ENCODE assay signal across 15 mouse cellular contexts in genomic region chr16:72861707-72862277, GRCm38 (mm10).
A peak's percentile ranks its signal among the peaks of the same experiment; 100 is the strongest.
DNase-seq lines count a peak whose midpoint lies in the region; ATAC-seq and TF ChIP-seq lines count a peak whose summit lies in the region.
"Had no signal": no experiment of that assay in that cellular context is flagged by ENCODE, and none has a peak within 500 bp of the region (broad histone marks: within the 10 kb centered on the region; RNA-seq: fewer than 3 reads in every experiment).

No protein-coding gene starts in this region.

- H3K4me1 ChIP-seq in forebrain, postnatal 0 days (ENCODE audit: insufficient read depth): peaks cover 3% of the 10 kb centered on the region; the same call in 1 of the 2 replicates
- H3K4me1 ChIP-seq in forebrain, embryonic 10.5 days: peaks cover 6% of the 10 kb centered on the region; the same call in 1 of the 2 replicates
- H3K4me1 ChIP-seq in hindbrain, embryonic 16.5 days (ENCODE audit: control insufficient read depth, insufficient read depth, low read depth, low read length): no peaks in the 10 kb centered on the region
- H3K4me1 ChIP-seq: midbrain, embryonic 12.5 days had no signal

- H3K27me3 ChIP-seq in forebrain, postnatal 0 days (ENCODE audit: insufficient read depth, low read length): no peaks in the 10 kb centered on the region
- no peaks in the 10 kb centered on the region for H3K27me3 ChIP-seq in forebrain, embryonic 10.5 days (ENCODE audit: poor library complexity, severe bottlenecking)
- no peaks in the 10 kb centered on the region for H3K27me3 ChIP-seq in hindbrain, embryonic 16.5 days (replicated peaks; ENCODE audit: control insufficient read depth, insufficient read depth, low read length)
- H3K27me3 ChIP-seq: heart, embryonic 13.5 days; midbrain, embryonic 12.5 days had no signal

- H3K9ac ChIP-seq in forebrain, postnatal 0 days: no peak overlapping the region
- H3K9ac ChIP-seq in hindbrain, embryonic 16.5 days (ENCODE audit: low read depth, low read length): no peak overlapping the region
- H3K9ac ChIP-seq: heart, embryonic 13.5 days; midbrain, embryonic 12.5 days had no signal

- DNase-seq in forebrain, postnatal 0 days: peak; percentile 32
- DNase-seq in forebrain, embryonic 10.5 days (ENCODE audit: extremely low spot score, low spot score): no peak
- DNase-seq in brain, adult 2 months (ENCODE audit: low read depth, low spot score): peak; percentile 72
- peak; percentile 28 for DNase-seq in cerebellum, adult 8-10 months
- DNase-seq in forelimb bud, embryonic 11.5 days (ENCODE audit: low read depth, low spot score): peak; percentile 70
- no peak for DNase-seq in urinary bladder, postnatal 4 days (ENCODE audit: low spot score in 2 of 2)
- DNase-seq: kidney, postnatal 36 days; lung, postnatal 4 days; thymus, adult 18-20 months had no signal

- no peaks in the 10 kb centered on the region for H3K9me3 ChIP-seq in forebrain, postnatal 0 days (ENCODE audit: low read length)
- H3K9me3 ChIP-seq in forebrain, embryonic 10.5 days: no peaks in the 10 kb centered on the region
- no peaks in the 10 kb centered on the region for H3K9me3 ChIP-seq in hindbrain, embryonic 16.5 days (ENCODE audit: control insufficient read depth, low read length)
- H3K9me3 ChIP-seq: heart, embryonic 13.5 days; midbrain, embryonic 12.5 days had no signal

- no peak overlapping the region for H3K27ac ChIP-seq in forebrain, postnatal 0 days (ENCODE audit: low read depth, low read length)
- H3K27ac ChIP-seq in forebrain, embryonic 10.5 days: no peak overlapping the region
- H3K27ac ChIP-seq in hindbrain, embryonic 16.5 days (ENCODE audit: low read depth, low read length): no peak overlapping the region
- H3K27ac ChIP-seq: heart, embryonic 13.5 days; midbrain, embryonic 12.5 days had no signal

- 51% methylated on average over 7 of the region's 7 CpGs for WGBS in forebrain, postnatal 0 days
- WGBS in forebrain, embryonic 10.5 days: 76% methylated on average over 7 of the region's 7 CpGs
- 75% methylated on average over 7 of the region's 7 CpGs for WGBS in hindbrain, embryonic 16.5 days

- no peaks in the 10 kb centered on the region for H3K36me3 ChIP-seq in forebrain, postnatal 0 days (ENCODE audit: insufficient read depth)
- no peaks in the 10 kb centered on the region for H3K36me3 ChIP-seq in forebrain, embryonic 10.5 days (replicated peaks)
- no peaks in the 10 kb centered on the region for H3K36me3 ChIP-seq in hindbrain, embryonic 16.5 days (ENCODE audit: control insufficient read depth, insufficient read depth, low read length)
- H3K36me3 ChIP-seq: heart, embryonic 13.5 days; midbrain, embryonic 12.5 days had no signal

- TF ChIP-seq CTCF in forebrain, postnatal 0 days (IDR thresholded peaks at IDR 0.05; ENCODE audit: low read depth): no peak

- H3K4me3 ChIP-seq in forebrain, postnatal 0 days (ENCODE audit: low read depth, low read length): no peak overlapping the region
- H3K4me3 ChIP-seq in forebrain, embryonic 10.5 days: no peak overlapping the region
- H3K4me3 ChIP-seq in hindbrain, embryonic 16.5 days (ENCODE audit: low read length): no peak overlapping the region
- H3K4me3 ChIP-seq: heart, embryonic 13.5 days; midbrain, embryonic 12.5 days; myocyte had no signal

- ATAC-seq in forebrain, postnatal 0 days: no peak
- no peak for ATAC-seq in hindbrain, embryonic 16.5 days
- ATAC-seq: intestine, embryonic 16.5 days had no signal

- H3K4me2 ChIP-seq in forebrain, postnatal 0 days (ENCODE audit: low read depth): no peak overlapping the region
- H3K4me2 ChIP-seq in hindbrain, embryonic 16.5 days (ENCODE audit: low read length): no peak overlapping the region
- H3K4me2 ChIP-seq: heart, embryonic 13.5 days; liver, embryonic 11.5 days; midbrain, embryonic 12.5 days had no signal

Comparison
In these comparisons a context has a peak if more than half of its experiments do, and no peak if none do; other contexts are left out.
1. DNase-seq: peak in forebrain, postnatal 0 days (single experiment), brain, adult 2 months (single experiment), cerebellum, adult 8-10 months (single experiment) and forelimb bud, embryonic 11.5 days (single experiment); none in forebrain, embryonic 10.5 days (single experiment) and urinary bladder, postnatal 4 days (0 of 2).